Mouse (Mus musculus): ENCODE measurements at regions not wholly inside any gene's neighbourhood (a gene's known extent, or its start where the extent isn't known, plus 50 kb on each side); places are given as distances from the start of the nearest gene placed in this dataset.

GRCm38 (mm10) chr13:94709691-94710573, 78.8 kb upstream of the Tbca start:
- DNase-seq, result peak; percentile 9

GRCm38 (mm10) chr13:94710574-94711172, 78.0 kb upstream of the Tbca start:
- DNase-seq, result no peak

GRCm38 (mm10) chr13:94713451-94713850, 75.3 kb upstream of the Tbca start:
- DNase-seq, result no peak

DNA sequence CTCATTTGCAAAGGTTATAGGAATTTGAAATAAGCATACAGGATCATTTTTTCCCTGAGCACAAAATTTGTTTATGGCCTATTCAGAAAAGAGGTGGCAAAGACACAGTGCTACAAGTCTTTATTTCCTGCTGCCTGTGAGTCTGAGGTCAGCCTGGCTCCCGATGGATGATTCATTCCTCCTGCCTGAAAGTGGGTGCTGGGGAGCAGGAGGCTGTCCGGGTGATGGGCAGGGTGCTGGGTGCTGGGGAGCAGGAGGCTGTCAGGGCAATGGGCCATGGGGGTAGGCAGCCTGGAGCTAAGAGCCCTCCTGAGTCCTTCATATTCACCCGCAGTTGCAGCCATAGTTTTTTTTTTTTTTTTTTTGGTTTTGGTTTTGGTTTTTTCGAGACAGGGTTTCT, 67.1 kb upstream of the Tbca start:
- no peak for DNase-seq
